Comparison of ENCODE assay signal across 19 mouse cellular contexts in genomic region chr11:88676597-88676996, GRCm38 (mm10). TPM values are rescaled to one million over a fixed set of nuclear protein-coding genes. Genes with fewer than 3 reads are reported as not detected.
A peak's percentile ranks its signal among the peaks of the same experiment; 100 is the strongest.
DNase-seq lines count a peak whose midpoint lies in the region; ATAC-seq and TF ChIP-seq lines count a peak whose summit lies in the region.
"Had no signal": no experiment of that assay in that cellular context is flagged by ENCODE, and none has a peak within 500 bp of the region (broad histone marks: within the 10 kb centered on the region; RNA-seq: fewer than 3 reads in every experiment).

No protein-coding gene starts in this region.

- no peak overlapping the region for H3K4me3 ChIP-seq in hindbrain, embryonic 12.5 days
- H3K4me3 ChIP-seq in hindbrain, embryonic 11.5 days (ENCODE audit: low read depth, low read length), result no peak overlapping the region
- no peak overlapping the region for H3K4me3 ChIP-seq in midbrain, embryonic 12.5 days
- H3K4me3 ChIP-seq in midbrain, postnatal 0 days (ENCODE audit: low read depth, low read length), result no peak overlapping the region
- no peak overlapping the region for H3K4me3 ChIP-seq in hindbrain, embryonic 15.5 days
- H3K4me3 ChIP-seq: embryonic facial prominence, embryonic 15.5 days; limb, embryonic 13.5 days; liver, embryonic 13.5 days; lung, embryonic 15.5 days; midbrain, embryonic 10.5 days had no signal

- H3K9ac ChIP-seq in hindbrain, embryonic 12.5 days, result no peak overlapping the region
- H3K9ac ChIP-seq in hindbrain, embryonic 11.5 days (ENCODE audit: low read depth, low read length), result no peak overlapping the region
- H3K9ac ChIP-seq in midbrain, embryonic 12.5 days (replicated peaks), result no peak overlapping the region
- no peak overlapping the region for H3K9ac ChIP-seq in midbrain, postnatal 0 days (replicated peaks; ENCODE audit: low read length, poor library complexity, severe bottlenecking)
- H3K9ac ChIP-seq in hindbrain, embryonic 15.5 days, result no peak overlapping the region
- H3K9ac ChIP-seq: embryonic facial prominence, embryonic 15.5 days; limb, embryonic 13.5 days; liver, embryonic 13.5 days; lung, embryonic 15.5 days had no signal

- H3K27me3 ChIP-seq in hindbrain, embryonic 12.5 days, result no peaks in the 10 kb centered on the region
- H3K27me3 ChIP-seq in hindbrain, embryonic 11.5 days (ENCODE audit: control insufficient read depth, insufficient read depth, low read length), result no peaks in the 10 kb centered on the region
- H3K27me3 ChIP-seq in midbrain, embryonic 12.5 days, result no peaks in the 10 kb centered on the region
- H3K27me3 ChIP-seq in midbrain, postnatal 0 days (ENCODE audit: insufficient read depth, low read length), result no peaks in the 10 kb centered on the region
- H3K27me3 ChIP-seq in hindbrain, embryonic 15.5 days, result no peaks in the 10 kb centered on the region
- H3K27me3 ChIP-seq: CH12.LX; embryonic facial prominence, embryonic 15.5 days; limb, embryonic 13.5 days; liver, embryonic 13.5 days; lung, embryonic 15.5 days had no signal

- peak; percentile 53 to 57 for DNase-seq in cerebellum, postnatal 10 days
- DNase-seq in cerebellum, adult 11 months, result no peak
- no peak for DNase-seq in hindbrain, embryonic 11.5 days (ENCODE audit: low spot score)
- DNase-seq in midbrain, postnatal 0 days (ENCODE audit: low spot score), result no peak
- no peak for DNase-seq in adrenal gland, postnatal 36 days
- DNase-seq: adrenal gland, postnatal 14 days; liver, embryonic 13.5 days; retina, postnatal 1 day; right cerebral cortex, postnatal 4 days; thymus, postnatal 14 days had no signal

- peaks cover 45% of the 10 kb centered on the region for H3K36me3 ChIP-seq in hindbrain, embryonic 12.5 days
- H3K36me3 ChIP-seq in hindbrain, embryonic 11.5 days (ENCODE audit: control insufficient read depth, insufficient read depth, low read length), result 0 out of 2 replicates have a peak, but pooled peaks cover 9% of the 10 kb centered on the region
- H3K36me3 ChIP-seq in midbrain, embryonic 12.5 days, result peaks cover 75% of the 10 kb centered on the region
- H3K36me3 ChIP-seq in midbrain, postnatal 0 days (ENCODE audit: insufficient read depth, low read length), result peaks cover 3% of the 10 kb centered on the region; the same call in 1 of the 2 replicates
- peaks cover 24% of the 10 kb centered on the region for H3K36me3 ChIP-seq in hindbrain, embryonic 15.5 days

- TF ChIP-seq CTCF in midbrain, postnatal 0 days (IDR thresholded peaks at IDR 0.05), result no peak

- no peak overlapping the region for H3K4me2 ChIP-seq in hindbrain, embryonic 12.5 days (replicated peaks)
- H3K4me2 ChIP-seq in hindbrain, embryonic 11.5 days (replicated peaks; ENCODE audit: low read depth, low read length), result no peak overlapping the region
- H3K4me2 ChIP-seq in midbrain, embryonic 12.5 days (replicated peaks), result no peak overlapping the region
- H3K4me2 ChIP-seq in midbrain, postnatal 0 days (ENCODE audit: low read depth, low read length, poor library complexity, severe bottlenecking), result no peak overlapping the region
- H3K4me2 ChIP-seq in hindbrain, embryonic 15.5 days, result no peak overlapping the region
- H3K4me2 ChIP-seq: embryonic facial prominence, embryonic 15.5 days; limb, embryonic 13.5 days; liver, embryonic 13.5 days; lung, embryonic 15.5 days had no signal

- no peaks in the 10 kb centered on the region for H3K9me3 ChIP-seq in hindbrain, embryonic 12.5 days (replicated peaks)
- H3K9me3 ChIP-seq in hindbrain, embryonic 11.5 days (ENCODE audit: control insufficient read depth, low read length), result no peaks in the 10 kb centered on the region
- H3K9me3 ChIP-seq in midbrain, embryonic 12.5 days, result no peaks in the 10 kb centered on the region
- H3K9me3 ChIP-seq in midbrain, postnatal 0 days (ENCODE audit: low read length), result no peaks in the 10 kb centered on the region
- no peaks in the 10 kb centered on the region for H3K9me3 ChIP-seq in hindbrain, embryonic 15.5 days
- H3K9me3 ChIP-seq: embryonic facial prominence, embryonic 15.5 days; limb, embryonic 13.5 days; liver, embryonic 13.5 days; lung, embryonic 15.5 days; midbrain, embryonic 10.5 days had no signal

- no CpG with 5 or more reads among the region's 2 CpGs for WGBS in hindbrain, embryonic 12.5 days
- WGBS in hindbrain, embryonic 11.5 days, result 92% methylated on average over 2 of the region's 2 CpGs
- WGBS in midbrain, embryonic 12.5 days, result 88% methylated on average over 2 of the region's 2 CpGs
- 85% methylated on average over 2 of the region's 2 CpGs for WGBS in midbrain, postnatal 0 days
- WGBS in hindbrain, embryonic 15.5 days, result 71% methylated on average over 2 of the region's 2 CpGs

- H3K27ac ChIP-seq in hindbrain, embryonic 12.5 days, result peak overlapping the region; percentile 62
- H3K27ac ChIP-seq in hindbrain, embryonic 11.5 days (ENCODE audit: low read depth, low read length), result no peak overlapping the region
- peak overlapping the region; percentile 54; the same call in 1 of the 2 replicates for H3K27ac ChIP-seq in midbrain, embryonic 12.5 days (replicated peaks)
- H3K27ac ChIP-seq in midbrain, postnatal 0 days (ENCODE audit: low read depth, low read length), result no peak overlapping the region
- peak overlapping the region; percentile 46; the same call in 1 of the 2 replicates for H3K27ac ChIP-seq in hindbrain, embryonic 15.5 days (replicated peaks)
- H3K27ac ChIP-seq: limb, embryonic 13.5 days; lung, embryonic 15.5 days; macrophage had no signal

- H3K4me1 ChIP-seq in hindbrain, embryonic 12.5 days, result peaks cover 29% of the 10 kb centered on the region
- H3K4me1 ChIP-seq in hindbrain, embryonic 11.5 days (replicated peaks; ENCODE audit: control insufficient read depth, insufficient read depth, low read length), result no peaks in the 10 kb centered on the region
- H3K4me1 ChIP-seq in midbrain, embryonic 12.5 days, result peaks cover 40% of the 10 kb centered on the region
- peaks cover 7% of the 10 kb centered on the region; the same call in 1 of the 2 replicates for H3K4me1 ChIP-seq in midbrain, postnatal 0 days (ENCODE audit: insufficient read depth, low read length)
- peaks cover 40% of the 10 kb centered on the region for H3K4me1 ChIP-seq in hindbrain, embryonic 15.5 days (replicated peaks)

- no peak for ATAC-seq in hindbrain, embryonic 12.5 days (ENCODE audit: low FRiP score)
- no peak for ATAC-seq in hindbrain, embryonic 11.5 days (ENCODE audit: low FRiP score)
- ATAC-seq in midbrain, embryonic 12.5 days (ENCODE audit: low FRiP score, low read depth), result no peak
- no peak for ATAC-seq in midbrain, postnatal 0 days (ENCODE audit: low FRiP score)
- ATAC-seq in hindbrain, embryonic 15.5 days (ENCODE audit: low FRiP score, low read depth), result no peak

RNA-seq across cellular contexts. Expression of gene Msi2, which starts 41.7 kb away (rescaled TPM):
- 34.8 and 35.9 TPM in 2 replicates for polyA plus RNA-seq in hindbrain, embryonic 12.5 days (2016; fragmentation: Nextera tagmentation; extraction: Ambion mirVana)
- polyA plus RNA-seq in hindbrain, embryonic 11.5 days (2014; fragmentation: Nextera tagmentation; extraction: Ambion mirVana), result 26.7 and 40.1 TPM in 2 replicates
- 41.5 and 47.9 TPM in 2 replicates for polyA plus RNA-seq in midbrain, embryonic 12.5 days (2016; fragmentation: Nextera tagmentation; extraction: Ambion mirVana)
- 133 and 142 TPM in 2 replicates for total RNA-seq in midbrain, postnatal 0 days (2014; rRNA removed)
- polyA plus RNA-seq in midbrain, postnatal 0 days (2015; fragmentation: Nextera tagmentation; extraction: Ambion mirVana), result 21.6 and 26.9 TPM in 2 replicates
- polyA plus RNA-seq in hindbrain, embryonic 15.5 days (2015; fragmentation: Nextera tagmentation; extraction: Ambion mirVana), result 35.9 and 36.9 TPM in 2 replicates
- total RNA-seq in adrenal gland, postnatal 36 days (2021), result 100 to 1,000 TPM; 181 to 262 TPM

Comparison
In these comparisons a context has a peak if more than half of its experiments do, and no peak if none do; other contexts are left out.
1. DNase-seq: peak in cerebellum, postnatal 10 days (2 of 2); none in cerebellum, adult 11 months (single experiment), hindbrain, embryonic 11.5 days (single experiment), midbrain, postnatal 0 days (single experiment) and adrenal gland, postnatal 36 days (0 of 2).
2. H3K27ac ChIP-seq: peak in hindbrain, embryonic 12.5 days (single experiment), midbrain, embryonic 12.5 days (single experiment) and hindbrain, embryonic 15.5 days (single experiment); none in hindbrain, embryonic 11.5 days (single experiment) and midbrain, postnatal 0 days (single experiment).